Mouse (Mus musculus) embryonic fibroblast, embryonic 13.5 days (primary cell): ENCODE measurements around the gene Asb3.

Experiments used
- CTCF ChIP-seq: IDR thresholded peaks from 2 replicates; pipeline ENCODE4 v1.5.1; 2011; ENCODE audit warnings: mild to moderate bottlenecking, control low read depth, low read length, moderate library complexity, borderline replicate concordance; ENCODE audit not compliant: insufficient read depth
- POLR2A ChIP-seq: IDR thresholded peaks from 2 replicates; pipeline ENCODE4 v1.6.1; 2011; ENCODE audit warnings: low read depth, mild to moderate bottlenecking, control low read depth, low read length, moderate library complexity

DNA sequence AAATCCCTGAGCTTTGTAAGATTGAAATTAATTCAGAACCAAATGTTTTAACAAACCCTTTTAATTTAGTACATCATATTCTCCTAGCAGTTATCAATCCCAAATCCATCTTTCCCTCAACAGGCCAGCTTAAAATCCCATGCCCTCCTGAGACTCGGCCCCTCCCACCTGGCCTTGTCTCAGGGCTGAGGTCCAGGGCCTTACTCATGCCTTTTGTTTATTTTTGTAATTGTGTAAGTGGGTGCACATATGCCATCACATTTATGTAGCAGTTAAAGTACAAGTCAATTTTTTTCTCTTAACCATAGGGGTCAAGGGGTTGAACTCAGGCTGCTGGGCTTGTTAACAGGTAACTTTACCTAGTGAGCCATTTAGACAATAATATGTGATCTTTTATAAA is 40.9 kb upstream of the Asb3 start:
- TF ChIP-seq CTCF (no peak), POLR2A (no peak)
